24 mouse cellular contexts compared by ENCODE assay signal in the genomic region with DNA sequence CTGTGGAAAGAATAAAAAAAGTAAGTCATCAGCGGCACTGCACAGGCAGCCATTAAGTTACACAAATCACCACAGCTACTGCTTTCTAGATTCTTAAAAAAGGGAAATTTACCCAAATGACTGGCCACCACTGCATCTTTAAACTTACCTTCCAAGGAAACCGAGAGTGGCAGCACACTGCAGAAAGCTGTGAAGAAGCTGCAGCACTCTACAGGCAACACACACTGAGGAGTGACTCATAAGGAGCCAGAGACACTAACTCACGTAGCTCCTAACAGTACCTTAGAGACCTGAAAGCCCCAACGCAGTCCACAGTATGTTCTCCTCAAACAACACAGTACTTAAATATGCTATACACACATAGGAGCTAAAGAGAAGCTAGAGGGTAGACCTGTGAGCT.
"Had no signal": no experiment of that assay in that cellular context is flagged by ENCODE, and none has a peak within 500 bp of the region (broad histone marks: within the 10 kb centered on the region; RNA-seq: fewer than 3 reads in every experiment).

No protein-coding gene starts in this region.

- H3K4me1 ChIP-seq: embryonic facial prominence, embryonic 10.5 days; embryonic facial prominence, embryonic 12.5 days; embryonic facial prominence, embryonic 13.5 days; embryonic facial prominence, embryonic 15.5 days; forebrain, embryonic 10.5 days had no signal

- H3K4me2 ChIP-seq: embryonic facial prominence, embryonic 12.5 days; embryonic facial prominence, embryonic 13.5 days; embryonic facial prominence, embryonic 15.5 days; forebrain, embryonic 12.5 days; forebrain, embryonic 13.5 days; forebrain, embryonic 15.5 days had no signal

- H3K4me3 ChIP-seq: embryonic facial prominence, embryonic 10.5 days; embryonic facial prominence, embryonic 12.5 days; embryonic facial prominence, embryonic 13.5 days; embryonic facial prominence, embryonic 15.5 days; erythroblast, embryonic 14.5 days; forebrain, embryonic 10.5 days; forebrain, embryonic 12.5 days; forebrain, embryonic 13.5 days; forebrain, embryonic 15.5 days; gastrocnemius, adult 2 months; heart, adult 2 months had no signal

- H3K27ac ChIP-seq: embryonic facial prominence, embryonic 10.5 days; embryonic facial prominence, embryonic 12.5 days; embryonic facial prominence, embryonic 13.5 days; embryonic facial prominence, embryonic 15.5 days; forebrain, embryonic 10.5 days; forebrain, embryonic 12.5 days; forebrain, embryonic 13.5 days; forebrain, embryonic 15.5 days; heart, adult 2 months had no signal

- H3K9me3 ChIP-seq: embryonic facial prominence, embryonic 10.5 days; embryonic facial prominence, embryonic 12.5 days; embryonic facial prominence, embryonic 13.5 days; embryonic facial prominence, embryonic 15.5 days; forebrain, embryonic 10.5 days; forebrain, embryonic 12.5 days; forebrain, embryonic 13.5 days; forebrain, embryonic 15.5 days had no signal

- DNase-seq: cerebellum, adult 9-10 months; cerebellum, adult 9-11 months; cerebellum, postnatal 10 days; cerebellum, postnatal 14 days; cerebellum, postnatal 25 days; cerebellum, postnatal 36 days; embryo, embryonic 11 days; forebrain, postnatal 0 days; gastrocnemius, adult 2 months; gastrocnemius, postnatal 10 days; gastrocnemius, postnatal 14 days; gastrocnemius, postnatal 25 days; gastrocnemius, postnatal 36 days; heart, adult 18-20 months; heart, adult 2 months had no signal

- H3K9ac ChIP-seq: embryonic facial prominence, embryonic 12.5 days; embryonic facial prominence, embryonic 13.5 days; embryonic facial prominence, embryonic 15.5 days; forebrain, embryonic 12.5 days; forebrain, embryonic 13.5 days; forebrain, embryonic 15.5 days; forebrain, postnatal 0 days had no signal

- H3K27me3 ChIP-seq: embryonic facial prominence, embryonic 12.5 days; embryonic facial prominence, embryonic 13.5 days; embryonic facial prominence, embryonic 15.5 days; forebrain, embryonic 12.5 days; forebrain, embryonic 13.5 days; forebrain, embryonic 15.5 days had no signal
